Mouse (Mus musculus): ENCODE measurements around the gene Foxp1. TPM values are rescaled to one million over a fixed set of nuclear protein-coding genes. Genes with fewer than 3 reads are reported as not detected.

The Foxp1 gene
- polyA plus RNA-seq, 2 experiments = 101 to 166 TPM

DNA sequence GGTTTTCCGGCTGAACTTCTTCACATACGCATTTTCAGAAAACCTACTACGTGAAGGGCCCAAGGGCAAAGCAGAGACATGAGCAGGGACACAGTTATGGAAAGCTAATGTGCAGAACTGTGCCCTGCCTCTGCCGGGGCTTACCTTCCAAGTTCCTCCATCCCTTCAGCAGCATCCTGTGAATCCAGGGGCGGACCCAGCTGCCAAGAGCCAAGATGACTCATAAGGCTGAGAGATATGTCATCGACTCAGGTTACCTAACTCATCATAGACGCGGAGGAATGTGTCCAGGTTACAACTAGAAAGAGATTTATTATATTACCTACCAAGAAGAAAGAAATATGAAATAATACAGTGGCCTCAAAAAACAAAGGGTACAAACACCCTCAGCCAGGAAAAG, 56.2 kb downstream of the Foxp1 start:
- Histone ChIP-seq H3K4me3 (replicated peaks; ENCODE audit: low read length) (no peak overlapping the region), H3K36me3 (ENCODE audit: control insufficient read depth, insufficient read depth, low read length) (peaks cover 7% of the 10 kb centered on the region), H3K9ac (ENCODE audit: low read depth, low read length, severe bottlenecking) (no peak overlapping the region), H3K27ac (replicated peaks; ENCODE audit: low read depth, low read length) (no peak overlapping the region), H3K27me3 (ENCODE audit: control insufficient read depth, insufficient read depth, low read length) (no peaks in the 10 kb centered on the region), H3K4me1 (ENCODE audit: control insufficient read depth, insufficient read depth, low read length) (peaks cover 8% of the 10 kb centered on the region), H3K4me2 (replicated peaks; ENCODE audit: low read depth, low read length, severe bottlenecking) (no peak overlapping the region), H3K9me3 (ENCODE audit: control insufficient read depth, low read length) (no peaks in the 10 kb centered on the region)
- TF ChIP-seq POLR2A (IDR thresholded peaks at IDR 0.05; ENCODE audit: borderline replicate concordance, extremely low read depth, insufficient read depth, insufficient read length) = no peak
- ATAC-seq (ENCODE audit: low FRiP score, low read depth) (no peak), DNase-seq (ENCODE audit: low spot score) (no peak)
- WGBS = 77% methylated on average over 8 of the region's 8 CpGs

DNA sequence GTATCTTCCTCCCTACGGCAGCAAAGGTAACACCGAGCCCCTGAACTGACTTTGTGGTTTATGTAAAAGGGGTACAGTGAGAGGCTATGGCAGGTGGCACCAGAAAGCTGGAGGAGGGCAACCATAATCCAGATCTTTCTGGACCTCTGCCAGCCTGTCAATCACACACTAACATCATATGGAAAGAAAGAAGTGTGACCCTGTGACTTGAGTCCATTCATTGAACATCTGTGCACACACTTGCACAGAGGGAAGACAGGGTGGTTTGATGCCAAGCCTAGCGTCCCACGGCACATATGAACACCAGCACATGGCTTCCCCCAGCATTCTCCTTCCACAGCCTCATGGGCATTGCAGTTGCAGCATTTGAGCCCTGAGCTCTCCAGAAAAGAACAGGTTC, 58.1 kb downstream of the Foxp1 start:
- Histone ChIP-seq H3K9ac (ENCODE audit: low read depth, low read length, severe bottlenecking) (no peak overlapping the region), H3K4me2 (replicated peaks; ENCODE audit: low read depth, low read length, severe bottlenecking) (no peak overlapping the region), H3K9me3 (ENCODE audit: control insufficient read depth, low read length) (no peaks in the 10 kb centered on the region), H3K4me1 (ENCODE audit: control insufficient read depth, insufficient read depth, low read length) (no peaks in the 10 kb centered on the region), H3K27ac (replicated peaks; ENCODE audit: low read depth, low read length) (no peak overlapping the region), H3K4me3 (replicated peaks; ENCODE audit: low read length) (no peak overlapping the region), H3K36me3 (ENCODE audit: control insufficient read depth, insufficient read depth, low read length) (peaks cover 11% of the 10 kb centered on the region), H3K27me3 (ENCODE audit: control insufficient read depth, insufficient read depth, low read length) (no peaks in the 10 kb centered on the region)
- DNase-seq (ENCODE audit: low spot score) (no peak), ATAC-seq (ENCODE audit: low FRiP score, low read depth) (no peak)
- no peak for TF ChIP-seq POLR2A (IDR thresholded peaks at IDR 0.05; ENCODE audit: borderline replicate concordance, extremely low read depth, insufficient read depth, insufficient read length)
- WGBS = 83% methylated on average over 4 of the region's 4 CpGs

- no peak for ATAC-seq (ENCODE audit: low FRiP score, low read depth)
- WGBS = 93% methylated on average over 7 of the region's 7 CpGs
These were observed 58.6 kb downstream of the Foxp1 start for GRCm38 (mm10) chr6:99463906-99464305.

GRCm38 (mm10) chr6:99458775-99459174, 63.7 kb downstream of the Foxp1 start:
- H3K4me2 ChIP-seq (replicated peaks; ENCODE audit: low read depth, low read length, severe bottlenecking) = no peak overlapping the region
- H3K9ac ChIP-seq (ENCODE audit: low read depth, low read length, severe bottlenecking) = no peak overlapping the region
- H3K36me3 ChIP-seq (ENCODE audit: control insufficient read depth, insufficient read depth, low read length) = peaks cover 9% of the 10 kb centered on the region; the same call in 1 of the 2 replicates
- H3K4me1 ChIP-seq (ENCODE audit: control insufficient read depth, insufficient read depth, low read length) = no peaks in the 10 kb centered on the region; the same call in 1 of the 2 replicates
- no peak for TF ChIP-seq POLR2A (IDR thresholded peaks at IDR 0.05; ENCODE audit: borderline replicate concordance, extremely low read depth, insufficient read depth, insufficient read length)
- ATAC-seq (ENCODE audit: low FRiP score, low read depth) = no peak
- no peaks in the 10 kb centered on the region for H3K27me3 ChIP-seq (ENCODE audit: control insufficient read depth, insufficient read depth, low read length)
- H3K27ac ChIP-seq (replicated peaks; ENCODE audit: low read depth, low read length) = no peak overlapping the region
- no peaks in the 10 kb centered on the region for H3K9me3 ChIP-seq (ENCODE audit: control insufficient read depth, low read length)
- 85% methylated on average over 4 of the region's 4 CpGs for WGBS
- no peak overlapping the region for H3K4me3 ChIP-seq (replicated peaks; ENCODE audit: low read length)
- no peak for DNase-seq (ENCODE audit: low spot score)

More at GRCm38 (mm10) chr6:99463906-99464305, 58.6 kb downstream of the Foxp1 start:
- no peak for TF ChIP-seq POLR2A (IDR thresholded peaks at IDR 0.05; ENCODE audit: borderline replicate concordance, extremely low read depth, insufficient read depth, insufficient read length)
- Histone ChIP-seq H3K9me3 (ENCODE audit: control insufficient read depth, low read length) (no peaks in the 10 kb centered on the region), H3K4me2 (replicated peaks; ENCODE audit: low read depth, low read length, severe bottlenecking) (no peak overlapping the region), H3K27me3 (ENCODE audit: control insufficient read depth, insufficient read depth, low read length) (no peaks in the 10 kb centered on the region), H3K4me1 (ENCODE audit: control insufficient read depth, insufficient read depth, low read length) (no peaks in the 10 kb centered on the region), H3K36me3 (ENCODE audit: control insufficient read depth, insufficient read depth, low read length) (peaks cover 11% of the 10 kb centered on the region), H3K27ac (replicated peaks; ENCODE audit: low read depth, low read length) (no peak overlapping the region), H3K9ac (ENCODE audit: low read depth, low read length, severe bottlenecking) (no peak overlapping the region), H3K4me3 (replicated peaks; ENCODE audit: low read length) (no peak overlapping the region)
- no peak for DNase-seq (ENCODE audit: low spot score)

- Histone ChIP-seq H3K9me3 (ENCODE audit: control insufficient read depth, low read length) (no peaks in the 10 kb centered on the region), H3K4me1 (ENCODE audit: control insufficient read depth, insufficient read depth, low read length) (peaks cover 8% of the 10 kb centered on the region), H3K9ac (ENCODE audit: low read depth, low read length, severe bottlenecking) (no peak overlapping the region), H3K4me3 (replicated peaks; ENCODE audit: low read length) (no peak overlapping the region), H3K27me3 (ENCODE audit: control insufficient read depth, insufficient read depth, low read length) (no peaks in the 10 kb centered on the region), H3K36me3 (ENCODE audit: control insufficient read depth, insufficient read depth, low read length) (peaks cover 3% of the 10 kb centered on the region; the same call in 1 of the 2 replicates), H3K27ac (replicated peaks; ENCODE audit: low read depth, low read length) (no peak overlapping the region), H3K4me2 (replicated peaks; ENCODE audit: low read depth, low read length, severe bottlenecking) (no peak overlapping the region)
- DNase-seq (ENCODE audit: low spot score) (no peak), ATAC-seq (ENCODE audit: low FRiP score, low read depth) (no peak)
- TF ChIP-seq POLR2A (IDR thresholded peaks at IDR 0.05; ENCODE audit: borderline replicate concordance, extremely low read depth, insufficient read depth, insufficient read length) = no peak
- 82% methylated on average over 7 of the region's 7 CpGs for WGBS
These were observed 68.6 kb downstream of the Foxp1 start for GRCm38 (mm10) chr6:99453763-99454520.
